Mouse (Mus musculus): ENCODE data around the gene Paqr9. TPM values are rescaled to one million over a fixed set of nuclear protein-coding genes. Genes with fewer than 3 reads are reported as not detected.

Paqr9 gene
- polyA plus RNA-seq, 1 experiment from 2014 or later = 2.0 TPM

- no peaks in the 10 kb centered on the region for H3K9me3 ChIP-seq
- no peak overlapping the region for H3K9ac ChIP-seq
- H3K27ac ChIP-seq = no peak overlapping the region
- no peaks in the 10 kb centered on the region for H3K36me3 ChIP-seq
- ATAC-seq (ENCODE audit: low FRiP score, low read depth) = no peak
- no peak overlapping the region for H3K4me2 ChIP-seq (replicated peaks)
- H3K27me3 ChIP-seq (replicated peaks) = 0 out of 2 replicates have a peak, but pooled peaks cover 6% of the 10 kb centered on the region
- no peak overlapping the region for H3K4me3 ChIP-seq
- 74% methylated on average over 9 of the region's 9 CpGs for WGBS
- H3K4me1 ChIP-seq = no peaks in the 10 kb centered on the region
Observed at GRCm38 (mm10) chr9:95550856-95551774, 8.3 kb upstream of the Paqr9 start.

- H3K9ac ChIP-seq = no peak overlapping the region
Observed at GRCm38 (mm10) chr9:95552175-95552705, 7.2 kb upstream of the Paqr9 start.

GRCm38 (mm10) chr9:95554231-95555221 lies 4.9 kb upstream of the Paqr9 start:
- no peaks in the 10 kb centered on the region for H3K36me3 ChIP-seq
- ATAC-seq (ENCODE audit: low FRiP score, low read depth) = no peak
- H3K4me1 ChIP-seq = 0 out of 2 replicates have a peak, but pooled peaks cover 5% of the 10 kb centered on the region
- H3K9ac ChIP-seq = no peak overlapping the region
- no peak overlapping the region for H3K27ac ChIP-seq
- no peaks in the 10 kb centered on the region for H3K9me3 ChIP-seq
- WGBS = 89% methylated on average over 18 of the region's 18 CpGs
- no peak overlapping the region for H3K4me2 ChIP-seq (replicated peaks)
- peaks cover 25% of the 10 kb centered on the region for H3K27me3 ChIP-seq (replicated peaks)
- no peak overlapping the region for H3K4me3 ChIP-seq

More at GRCm38 (mm10) chr9:95552175-95552705, 7.2 kb upstream of the Paqr9 start:
- Histone ChIP-seq H3K27me3 (replicated peaks) (0 out of 2 replicates have a peak, but pooled peaks cover 8% of the 10 kb centered on the region), H3K36me3 (no peaks in the 10 kb centered on the region), H3K4me3 (no peak overlapping the region), H3K4me2 (replicated peaks) (no peak overlapping the region), H3K4me1 (no peaks in the 10 kb centered on the region), H3K27ac (no peak overlapping the region), H3K9me3 (no peaks in the 10 kb centered on the region)
- WGBS = 67% methylated on average over 10 of the region's 10 CpGs
- ATAC-seq (ENCODE audit: low FRiP score, low read depth) = no peak

DNA sequence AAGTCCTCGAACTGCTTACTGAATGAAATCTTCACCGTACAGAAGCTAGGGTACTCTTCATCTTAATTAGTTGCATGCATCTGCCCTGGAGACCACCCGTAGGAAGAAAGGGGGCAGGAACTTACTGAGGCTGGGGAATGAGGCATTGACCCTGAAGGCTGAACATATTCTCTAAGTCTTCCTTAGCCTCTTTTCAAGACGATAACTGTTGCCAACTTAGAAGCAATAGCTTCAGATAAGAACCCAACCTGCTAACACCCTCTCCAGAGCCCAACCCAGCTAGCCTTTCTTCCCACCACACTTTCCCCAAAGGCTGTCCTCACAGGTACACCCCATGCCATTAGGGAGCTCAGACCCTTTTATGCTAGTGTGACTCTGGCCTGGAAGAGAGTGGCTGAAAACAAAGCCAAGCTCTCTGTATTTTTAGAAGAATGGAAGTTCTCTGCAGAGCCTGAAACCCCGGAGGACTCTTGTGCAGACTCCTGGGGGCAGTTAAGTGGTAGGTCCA lies 4.2 kb upstream of the Paqr9 start:
- Histone ChIP-seq H3K27me3 (replicated peaks) (peaks cover 30% of the 10 kb centered on the region), H3K27ac (no peak overlapping the region), H3K9ac (no peak overlapping the region), H3K4me1 (peaks cover 10% of the 10 kb centered on the region), H3K36me3 (no peaks in the 10 kb centered on the region), H3K4me2 (replicated peaks) (no peak overlapping the region), H3K4me3 (no peak overlapping the region), H3K9me3 (no peaks in the 10 kb centered on the region)
- ATAC-seq (ENCODE audit: low FRiP score, low read depth) = no peak
- WGBS = 82% methylated on average over 5 of the region's 5 CpGs

DNA sequence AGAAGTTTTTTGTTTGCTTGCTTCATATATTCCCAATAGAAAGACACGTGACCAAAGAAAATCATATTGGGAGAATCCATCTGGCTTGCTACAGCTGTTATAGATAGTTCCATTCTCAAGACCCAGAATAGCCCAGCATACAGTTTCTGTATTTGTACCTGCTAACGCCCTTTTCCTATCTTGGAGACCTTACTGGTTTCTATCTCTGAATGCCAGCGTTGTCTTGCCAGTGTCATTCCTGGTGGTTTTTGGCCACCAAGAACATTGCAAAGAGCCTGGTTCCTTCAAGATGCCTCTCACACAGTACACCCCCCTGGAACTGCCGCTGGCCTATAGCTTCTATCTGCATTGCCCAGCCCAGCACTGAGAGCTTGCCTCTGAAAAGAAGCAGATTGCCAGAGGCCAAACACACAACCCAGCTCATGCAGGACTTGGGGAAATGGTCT lies 3.4 kb upstream of the Paqr9 start:
- Histone ChIP-seq H3K9me3 (no peaks in the 10 kb centered on the region), H3K9ac (no peak overlapping the region), H3K4me2 (replicated peaks) (no peak overlapping the region), H3K4me3 (no peak overlapping the region), H3K36me3 (no peaks in the 10 kb centered on the region), H3K27me3 (replicated peaks) (peaks cover 38% of the 10 kb centered on the region), H3K4me1 (peaks cover 12% of the 10 kb centered on the region), H3K27ac (no peak overlapping the region)
- 93% methylated on average over 4 of the region's 4 CpGs for WGBS
- no peak for ATAC-seq (ENCODE audit: low FRiP score, low read depth)

GRCm38 (mm10) chr9:95557722-95558121 lies 1.7 kb upstream of the Paqr9 start:
- Histone ChIP-seq H3K9me3 (no peaks in the 10 kb centered on the region), H3K27ac (no peak overlapping the region), H3K4me2 (replicated peaks) (no peak overlapping the region), H3K9ac (no peak overlapping the region), H3K4me1 (peaks cover 12% of the 10 kb centered on the region), H3K36me3 (no peaks in the 10 kb centered on the region), H3K4me3 (no peak overlapping the region), H3K27me3 (replicated peaks) (peaks cover 48% of the 10 kb centered on the region)
- 69% methylated on average over 6 of the region's 6 CpGs for WGBS
- no peak for ATAC-seq (ENCODE audit: low FRiP score, low read depth)

GRCm38 (mm10) chr9:95558726-95559058 lies 765 bp upstream of the Paqr9 start:
- peak overlapping the region; percentile 66 for H3K9ac ChIP-seq

DNA sequence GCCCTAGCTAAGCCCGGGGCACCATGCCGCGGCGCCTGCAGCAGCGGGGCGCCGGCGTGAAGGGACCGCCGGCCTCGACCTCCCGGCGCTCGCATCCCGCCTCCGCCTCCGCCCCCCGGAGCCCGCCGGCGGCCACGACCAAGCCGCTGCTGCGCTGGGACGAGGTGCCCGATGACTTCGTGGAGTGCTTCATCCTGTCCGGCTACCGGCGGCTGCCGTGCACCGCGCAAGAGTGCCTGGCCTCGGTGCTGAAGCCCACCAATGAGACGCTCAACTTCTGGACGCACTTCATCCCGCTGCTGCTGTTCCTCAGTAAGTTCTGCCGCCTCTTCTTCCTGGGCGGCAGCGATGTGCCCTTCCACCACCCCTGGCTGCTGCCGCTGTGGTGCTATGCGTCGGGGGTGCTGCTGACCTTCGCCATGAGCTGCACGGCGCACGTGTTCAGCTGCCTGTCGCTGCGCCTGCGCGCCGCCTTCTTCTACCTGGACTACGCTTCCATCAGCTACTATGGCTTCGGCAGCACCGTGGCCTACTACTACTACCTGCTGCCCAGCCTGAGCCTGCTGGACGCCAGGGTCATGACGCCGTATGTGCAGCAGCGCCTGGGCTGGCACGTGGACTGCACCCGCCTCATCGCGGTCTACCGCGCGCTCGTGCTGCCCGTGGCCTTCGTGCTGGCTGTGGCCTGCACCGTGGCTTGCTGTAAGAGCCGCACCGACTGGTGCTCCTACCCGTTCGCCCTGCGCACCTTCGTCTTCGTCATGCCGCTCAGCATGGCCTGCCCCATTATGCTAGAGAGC lies 679 bp downstream of the Paqr9 start:
- 12% methylated on average over 76 of the region's 78 CpGs for whole genome bisulfite sequencing
- Histone ChIP-seq H3K9ac (peak overlapping the region; percentile 66), H3K27me3 (replicated peaks) (peaks cover 58% of the 10 kb centered on the region), H3K27ac (no peak overlapping the region; the same call in 1 of the 2 replicates), H3K36me3 (no peaks in the 10 kb centered on the region), H3K4me2 (replicated peaks) (peak overlapping the region; percentile 94), H3K4me1 (peaks cover 12% of the 10 kb centered on the region), H3K4me3 (peak overlapping the region; percentile 66), H3K9me3 (no peaks in the 10 kb centered on the region)
- ATAC-seq (ENCODE audit: low FRiP score, low read depth) = peak; percentile 75

More at GRCm38 (mm10) chr9:95558726-95559058, 765 bp upstream of the Paqr9 start:
- no peak for ATAC-seq (ENCODE audit: low FRiP score, low read depth)
- peaks cover 12% of the 10 kb centered on the region for H3K4me1 ChIP-seq
- peak overlapping the region; percentile 94 for H3K4me2 ChIP-seq (replicated peaks)
- H3K36me3 ChIP-seq = no peaks in the 10 kb centered on the region
- 12% methylated on average over 11 of the region's 11 CpGs for WGBS
- H3K4me3 ChIP-seq = peak overlapping the region; percentile 66
- peaks cover 52% of the 10 kb centered on the region for H3K27me3 ChIP-seq (replicated peaks)
- H3K27ac ChIP-seq = no peak overlapping the region
- H3K9me3 ChIP-seq = no peaks in the 10 kb centered on the region

GRCm38 (mm10) chr9:95564047-95564446 lies 4.6 kb downstream of the Paqr9 start:
- Histone ChIP-seq H3K9ac (no peak overlapping the region), H3K4me1 (peaks cover 8% of the 10 kb centered on the region), H3K9me3 (no peaks in the 10 kb centered on the region), H3K27ac (no peak overlapping the region), H3K36me3 (no peaks in the 10 kb centered on the region), H3K4me2 (replicated peaks) (no peak overlapping the region), H3K27me3 (replicated peaks) (peaks cover 37% of the 10 kb centered on the region), H3K4me3 (no peak overlapping the region)
- WGBS = 78% methylated on average over 4 of the region's 4 CpGs
- ATAC-seq (ENCODE audit: low FRiP score, low read depth) = no peak

- H3K4me1 ChIP-seq = no peaks in the 10 kb centered on the region
- no peak for ATAC-seq (ENCODE audit: low FRiP score, low read depth)
- H3K9ac ChIP-seq = no peak overlapping the region
- no peak overlapping the region for H3K4me2 ChIP-seq (replicated peaks)
- no peaks in the 10 kb centered on the region for H3K36me3 ChIP-seq
- H3K9me3 ChIP-seq = no peaks in the 10 kb centered on the region
- no peak overlapping the region for H3K27ac ChIP-seq
- H3K27me3 ChIP-seq (replicated peaks) = peaks cover 17% of the 10 kb centered on the region
- H3K4me3 ChIP-seq = no peak overlapping the region
- 83% methylated on average over 10 of the region's 10 CpGs for WGBS
Observed at GRCm38 (mm10) chr9:95566394-95566793, 6.9 kb downstream of the Paqr9 start.

GRCm38 (mm10) chr9:95566931-95567330 lies 7.5 kb downstream of the Paqr9 start:
- Histone ChIP-seq H3K27me3 (replicated peaks) (peaks cover 14% of the 10 kb centered on the region), H3K4me3 (no peak overlapping the region), H3K27ac (no peak overlapping the region), H3K4me1 (no peaks in the 10 kb centered on the region), H3K4me2 (replicated peaks) (no peak overlapping the region), H3K9ac (no peak overlapping the region), H3K9me3 (no peaks in the 10 kb centered on the region), H3K36me3 (no peaks in the 10 kb centered on the region)
- 67% methylated on average over 5 of the region's 5 CpGs for WGBS
- no peak for ATAC-seq (ENCODE audit: low FRiP score, low read depth)
